Mouse (Mus musculus): Measurements from ENCODE around the gene Lgals12. TPM values are rescaled to one million over a fixed set of nuclear protein-coding genes. Genes with fewer than 3 reads are reported as not detected.

Lgals12 gene
- total RNA-seq, 1 experiment = 0.45 TPM

GRCm38 (mm10) chr19:7548924-7549323 lies 58.1 kb downstream of the Lgals12 start:
- TF ChIP-seq ZNF384 (IDR thresholded peaks at IDR 0.05; ENCODE audit: low read depth, low read length) (no peak), CHD2 (IDR thresholded peaks at IDR 0.05; ENCODE audit: low read depth, low read length) (no peak), HCFC1 (IDR thresholded peaks at IDR 0.05; ENCODE audit: borderline replicate concordance, insufficient read depth, low read length) (no peak), ZC3H11A (IDR thresholded peaks at IDR 0.05; ENCODE audit: borderline replicate concordance, low read depth, low read length) (no peak), MAFK (IDR thresholded peaks at IDR 0.05; ENCODE audit: insufficient read depth, low read depth, low read length) (no peak)
- no peaks in the 10 kb centered on the region for H3K4me1 ChIP-seq (ENCODE audit: control insufficient read depth in 2 of 2, insufficient read depth in 2 of 2, low read length in 2 of 2, poor library complexity in 1 of 2)
- no peak overlapping the region for H3K4me3 ChIP-seq (ENCODE audit: insufficient read depth in 1 of 2, low read depth in 1 of 2, low read length in 2 of 2, poor library complexity in 1 of 2, severe bottlenecking in 1 of 2)
- DNase-seq (ENCODE audit: low read depth, low spot score) = no peak
- no peaks in the 10 kb centered on the region for H3K36me3 ChIP-seq (ENCODE audit: control insufficient read depth, insufficient read depth, low read length, poor library complexity, severe bottlenecking)
- in situ Hi-C loops (cut with MboI; ENCODE audit: low sequenced_read_pairs in 2 of 2, unreplicated experiment in 2 of 2) = no loop called here
- H3K27ac ChIP-seq (ENCODE audit: insufficient read depth, low read depth, low read length, poor library complexity, severe bottlenecking) = no peak overlapping the region
- no peaks in the 10 kb centered on the region for H3K9me3 ChIP-seq (ENCODE audit: control insufficient read depth, insufficient read depth, low read depth, low read length)
- no peak overlapping the region for H3K9ac ChIP-seq (ENCODE audit: insufficient read depth, low read depth, low read length, poor library complexity, severe bottlenecking)

Other genes with a start within 250 kb of the Lgals12 start
- 36.8 and 40.0 TPM in 2 replicates for gene Spindoc, start 224.2 kb downstream of the Lgals12 start, total RNA-seq (2012; rRNA removed)
- 28.3 and 40.4 TPM in 2 replicates for gene 2700081O15Rik, start 189.6 kb downstream of the Lgals12 start, total RNA-seq (2012; rRNA removed)
- 70.5 and 78.6 TPM in 2 replicates for gene Rtn3, start 123.9 kb downstream of the Lgals12 start, total RNA-seq (2012; rRNA removed)
- gene Atl3, start 113.2 kb downstream of the Lgals12 start, total RNA-seq (2012; rRNA removed) = 24.9 and 26.6 TPM in 2 replicates
- 8.3 and 10.3 TPM in 2 replicates for gene Pla2g16, start 49.7 kb downstream of the Lgals12 start, total RNA-seq (2012; rRNA removed)
- gene Hrasls5, start 5.3 kb upstream of the Lgals12 start, total RNA-seq (2012; rRNA removed) = not detected in 2 replicates
- not detected in 2 replicates for gene Slc22a19, start 104.1 kb upstream of the Lgals12 start, total RNA-seq (2012; rRNA removed)
- gene Slc22a26, start 195.5 kb upstream of the Lgals12 start, total RNA-seq (2012; rRNA removed) = not detected in 2 replicates